Mouse (Mus musculus): Measurements from ENCODE around the gene Tacc2.

GRCm38 (mm10) chr7:130656965-130657364 lies 79.7 kb downstream of the Tacc2 start:
- TF ChIP-seq POLR2A (IDR thresholded peaks at IDR 0.05; ENCODE audit: extremely low read depth, insufficient read depth, low read length) (no peak), CTCF (IDR thresholded peaks at IDR 0.05; ENCODE audit: extremely low read depth, insufficient read depth, low read length) (no peak)

Measured in cortical plate, adult 2 months (tissue).